Mouse (Mus musculus): ENCODE data around the gene Bcl2l2.

DNA sequence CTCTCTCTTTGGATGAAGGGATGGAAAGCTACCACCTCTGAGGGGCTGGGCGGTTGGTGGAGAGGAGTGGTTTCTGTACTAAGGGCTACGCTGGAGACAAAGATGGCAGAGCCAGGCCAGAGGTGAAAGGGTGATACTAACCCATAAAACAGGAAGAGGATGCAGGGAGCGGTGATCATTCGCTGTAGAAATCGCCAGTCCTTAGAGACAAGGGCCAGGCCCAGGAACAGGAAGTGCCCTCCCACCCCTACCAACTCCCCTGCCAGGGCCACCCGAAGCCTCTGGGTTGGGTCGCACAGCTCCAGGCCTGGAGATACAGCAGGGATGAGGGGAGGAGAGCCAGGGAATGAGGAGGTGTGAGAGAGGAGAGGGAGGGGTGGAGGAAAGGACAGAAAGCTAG is 25.5 kb downstream of the Bcl2l2 start:
- TF ChIP-seq POLR2A (IDR thresholded peaks at IDR 0.05; ENCODE audit: extremely low read depth, insufficient read depth, low read length): no peak
- no peak for TF ChIP-seq CTCF (IDR thresholded peaks at IDR 0.05; ENCODE audit: extremely low read depth, insufficient read depth, low read length)
